Mouse (Mus musculus): ENCODE measurements around the gene Rogdi.
A peak's percentile ranks its signal among the peaks of the same experiment; 100 is the strongest.

Rogdi gene

GRCm38 (mm10) chr16:4993276-4993675 lies 20.1 kb downstream of the Rogdi start:
- DNase-seq (ENCODE audit: low spot score) = no peak

GRCm38 (mm10) chr16:4984717-4985116 lies 28.6 kb downstream of the Rogdi start:
- DNase-seq (ENCODE audit: low spot score) = no peak

DNA sequence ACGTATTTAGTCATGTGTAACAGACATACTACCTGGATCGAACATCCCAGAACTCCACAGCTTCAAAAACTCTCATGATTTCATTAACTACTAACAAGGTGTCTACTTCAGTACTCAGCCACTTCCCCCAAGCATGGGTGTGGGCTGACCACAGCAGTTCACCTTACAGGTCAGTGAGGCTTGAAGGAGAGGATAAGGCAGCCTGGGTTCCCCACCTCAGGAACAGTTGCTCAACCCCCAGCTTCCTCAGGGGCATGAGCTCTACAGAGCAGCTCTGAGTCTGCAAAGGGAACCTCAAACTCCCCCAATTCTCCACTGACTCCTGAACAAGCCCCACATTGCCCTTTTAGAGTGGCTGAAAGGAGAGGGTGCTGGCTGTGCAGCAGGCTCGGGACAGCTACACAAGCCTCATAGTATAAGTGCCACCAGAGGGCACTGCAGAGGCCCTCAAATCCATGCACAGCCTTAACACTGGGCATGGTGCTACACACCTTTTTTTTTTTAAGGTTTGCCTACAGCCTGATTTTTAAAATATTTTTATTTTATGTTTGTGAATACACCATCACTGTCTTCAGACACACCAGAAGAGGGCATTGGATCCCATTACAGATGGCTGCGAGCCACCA lies 33.5 kb downstream of the Rogdi start:
- no peak for DNase-seq (ENCODE audit: low spot score)

DNA sequence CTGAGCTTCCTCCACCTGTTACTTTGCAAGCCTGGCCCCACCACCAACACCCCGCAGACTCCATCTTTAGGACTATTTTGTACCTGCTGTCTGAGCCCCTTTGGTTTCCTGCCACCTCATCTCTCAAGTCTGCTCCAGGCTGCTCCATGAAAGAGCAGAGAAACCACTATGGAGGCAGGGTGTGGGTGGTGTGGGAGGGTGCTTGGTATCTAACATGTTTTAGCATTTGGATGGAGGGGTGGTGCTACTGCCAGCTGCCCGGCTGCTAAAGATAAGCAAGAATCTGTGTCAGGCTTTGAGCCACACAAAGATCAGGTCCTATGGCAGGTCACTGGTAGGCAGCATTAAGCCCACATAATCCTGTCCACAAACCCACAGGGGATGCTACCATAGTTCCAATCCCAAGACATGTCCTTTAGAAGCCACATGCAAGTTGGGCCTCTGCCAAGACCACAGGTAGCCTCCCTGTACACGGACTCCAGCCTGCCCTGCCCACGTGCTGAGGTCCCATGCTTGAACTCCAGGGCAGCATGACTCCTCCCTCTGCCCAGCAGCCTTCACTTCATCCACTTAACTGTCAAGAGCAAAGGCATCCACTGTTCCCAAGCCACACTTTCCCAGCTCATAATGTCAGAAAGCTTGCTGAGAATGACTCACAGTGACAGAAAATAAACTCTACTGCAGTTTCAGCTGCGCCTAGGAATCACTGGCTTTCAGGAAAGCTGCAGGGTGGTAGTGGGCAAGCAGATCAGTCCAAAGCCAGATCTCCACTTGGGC lies 34.9 kb downstream of the Rogdi start:
- DNase-seq (ENCODE audit: low spot score) = no peak

GRCm38 (mm10) chr16:4976180-4976579 lies 37.2 kb downstream of the Rogdi start:
- DNase-seq (ENCODE audit: low spot score) = no peak

DNA sequence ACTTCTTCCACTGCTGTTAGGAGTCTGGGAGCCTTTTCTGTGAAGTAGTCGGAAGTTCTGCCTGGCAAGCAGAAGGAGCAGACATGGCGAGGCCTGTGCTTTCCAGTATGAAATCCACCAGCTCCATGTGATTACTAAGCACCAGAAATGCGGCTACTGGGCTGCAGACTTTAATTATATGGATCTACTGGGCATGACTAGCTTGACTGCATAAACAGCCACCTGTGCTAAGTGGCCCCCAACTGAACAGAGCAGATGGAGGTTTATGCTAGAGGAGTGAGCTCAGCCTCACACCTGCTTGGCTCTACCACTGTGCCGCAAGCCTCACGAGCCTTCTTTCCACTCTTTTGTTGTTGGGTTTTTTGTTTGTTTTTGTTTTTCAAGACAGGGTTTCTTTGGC lies 38.8 kb downstream of the Rogdi start:
- DNase-seq (ENCODE audit: low spot score) = no peak

- DNase-seq (ENCODE audit: low spot score) = no peak
These were observed 41.7 kb downstream of the Rogdi start for GRCm38 (mm10) chr16:4971626-4972025.

DNA sequence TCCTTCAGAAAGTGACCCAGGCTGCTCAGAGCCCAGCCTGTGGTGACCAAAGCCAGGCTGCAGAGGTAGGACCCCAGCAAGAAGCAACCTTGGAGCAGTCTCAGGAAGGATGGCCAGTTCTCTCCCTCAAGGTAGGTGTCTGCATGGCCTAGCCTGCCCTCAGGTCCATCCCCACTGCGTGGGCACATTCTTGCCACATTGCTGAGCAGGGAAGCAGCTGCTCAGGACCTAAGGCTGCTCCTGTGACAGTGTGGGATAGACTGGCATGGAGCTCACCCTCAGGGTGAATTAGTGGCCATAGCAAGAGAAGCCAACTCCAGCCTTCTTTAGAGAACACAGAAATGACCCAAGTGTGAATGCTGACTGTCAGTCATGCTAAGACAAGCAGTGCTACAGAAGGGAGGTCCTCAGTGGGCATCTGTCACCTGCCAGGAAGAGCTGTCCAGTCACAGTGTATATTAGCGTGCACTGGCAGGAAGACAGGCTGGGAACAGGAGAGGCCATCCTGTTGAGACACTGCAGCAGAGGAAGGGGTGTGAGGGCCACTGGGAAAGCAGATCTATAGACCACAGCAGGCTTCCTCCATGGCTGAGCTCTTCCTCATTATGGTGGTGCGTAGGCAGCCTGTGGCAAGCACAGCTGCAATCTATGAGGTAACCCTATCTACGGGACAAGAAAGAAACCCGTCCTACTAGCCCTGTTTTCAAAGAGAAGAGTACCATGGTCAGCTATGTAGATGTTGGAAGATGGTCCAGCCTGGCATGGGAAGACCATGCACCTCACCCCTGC lies 44.1 kb downstream of the Rogdi start:
- DNase-seq (ENCODE audit: low spot score) = no peak

DNA sequence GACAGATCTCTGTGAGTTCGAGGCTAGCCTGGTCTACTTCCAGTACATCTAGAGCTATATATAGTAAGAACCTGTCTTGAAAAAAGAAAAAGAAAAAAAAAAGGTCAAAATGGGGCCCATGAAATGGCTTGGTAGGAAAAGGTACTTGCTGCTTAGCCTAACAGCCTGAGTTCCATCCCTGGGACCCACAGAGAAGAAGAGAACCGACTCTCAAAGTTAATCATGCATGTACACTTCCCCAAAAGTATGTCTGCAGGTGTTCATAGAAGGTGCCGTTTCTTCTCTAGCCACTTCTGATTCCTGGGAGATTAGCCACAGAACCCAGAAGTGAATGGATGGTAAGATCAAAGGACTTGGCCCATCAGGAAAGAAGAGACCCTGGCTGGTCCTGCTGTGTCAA lies 44.9 kb downstream of the Rogdi start:
- DNase-seq (ENCODE audit: low spot score) = no peak

- DNase-seq (ENCODE audit: low spot score) = no peak
These were observed 47.8 kb downstream of the Rogdi start for GRCm38 (mm10) chr16:4965392-4966129.

DNA sequence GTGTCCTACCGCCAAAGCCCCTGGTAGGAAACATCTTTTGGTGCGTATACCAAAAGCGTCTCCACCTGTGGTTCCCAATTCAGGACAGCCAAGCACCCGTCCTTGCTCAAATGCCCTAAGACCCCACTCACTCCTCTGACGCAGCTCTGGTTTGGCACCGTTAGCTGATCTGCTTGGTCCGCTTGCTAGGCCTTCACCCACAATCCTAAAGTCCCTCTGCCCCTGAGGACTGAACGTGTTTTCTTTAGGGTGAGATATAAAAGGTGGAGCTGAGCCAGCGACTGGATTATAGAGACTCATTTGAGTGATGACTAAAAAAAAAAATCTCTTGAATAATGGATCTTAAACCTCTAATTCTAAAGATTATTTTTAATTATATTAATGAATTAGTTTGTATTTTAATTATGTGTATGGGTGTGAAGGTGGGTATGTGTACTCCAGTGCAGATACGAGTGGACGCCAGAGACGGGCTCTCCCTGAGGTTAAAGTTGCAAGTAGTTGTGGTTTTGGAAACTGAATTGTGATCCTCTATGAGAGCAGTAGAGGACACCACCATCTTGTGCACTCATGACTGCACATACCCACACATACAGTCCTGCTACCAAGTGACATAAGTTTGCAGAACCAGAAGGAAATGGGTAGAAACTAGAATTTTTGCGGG lies 48.5 kb downstream of the Rogdi start:
- no peak for DNase-seq (ENCODE audit: low spot score)

- DNase-seq (ENCODE audit: low spot score) = peak; percentile 97
These were observed 49.3 kb downstream of the Rogdi start, which contains the start of gene Anks3 for GRCm38 (mm10) chr16:4963797-4964709. Gene Anks3 (minus strand): TSS chr16:4964205.

GRCm38 (mm10) chr16:4963346-4963745 lies 50.0 kb downstream of the Rogdi start:
- DNase-seq (ENCODE audit: low spot score) = no peak

DNA sequence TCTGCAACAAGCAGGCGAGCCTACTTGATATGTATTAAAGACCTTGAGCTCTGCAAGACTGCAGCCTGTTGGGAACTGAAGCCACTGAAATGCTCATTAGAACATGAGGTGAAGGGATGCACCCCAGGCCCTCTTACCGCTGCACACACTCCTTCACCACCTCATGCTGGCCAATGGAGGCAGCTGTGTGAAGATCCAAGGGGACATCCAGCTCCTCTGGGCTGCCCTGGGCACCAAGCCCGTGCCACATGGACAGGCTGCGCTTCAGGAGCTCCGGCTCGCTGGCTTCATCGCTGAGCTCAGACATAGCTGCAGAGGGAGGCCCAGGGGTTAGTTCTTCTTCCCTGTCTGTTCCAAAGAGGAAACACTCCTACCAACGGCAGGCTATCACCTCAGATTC lies 53.1 kb downstream of the Rogdi start:
- DNase-seq (ENCODE audit: low spot score) = no peak
